Mouse (Mus musculus): ENCODE results near the gene Amelx.

DNA sequence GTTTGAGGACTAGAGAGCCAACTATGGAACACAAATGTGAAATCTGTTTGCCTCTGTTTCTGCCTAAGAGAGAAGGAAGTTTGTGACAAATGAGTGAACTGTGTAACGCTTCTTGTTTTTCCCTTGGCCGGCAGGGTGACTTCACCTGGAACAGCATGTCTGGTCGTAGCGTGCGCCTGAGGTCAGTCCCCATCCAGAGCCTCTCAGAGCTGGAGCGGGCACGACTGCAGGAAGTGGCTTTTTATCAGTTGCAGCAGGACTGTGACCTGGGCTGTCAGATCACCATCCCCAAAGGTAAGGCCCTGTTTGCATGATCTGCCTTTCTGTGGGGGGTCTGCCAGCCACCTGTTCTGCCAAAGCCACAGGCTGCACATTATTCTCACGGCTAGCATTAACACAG is 33.1 kb upstream of the Amelx start:
- TF ChIP-seq POLR2A (IDR thresholded peaks at IDR 0.05; ENCODE audit: borderline replicate concordance, insufficient read depth, low read length) (no peak), CTCF (IDR thresholded peaks at IDR 0.05; ENCODE audit: borderline replicate concordance, insufficient read depth, low read depth, low read length) (no peak)
